Mouse (Mus musculus) mouse trophoblast stem cell (cell line): ENCODE data around the gene Plekhg2.

Experiments
- in situ Hi-C, 2 experiments: fragments of 300-500 bp; cut with MseI, MboI; formaldehyde crosslinking; loops; 2 replicates in 1 of 2; 3 replicates in 1 of 2; pipeline ENCODE4 v1.15.1; 2025

The Plekhg2 gene

DNA sequence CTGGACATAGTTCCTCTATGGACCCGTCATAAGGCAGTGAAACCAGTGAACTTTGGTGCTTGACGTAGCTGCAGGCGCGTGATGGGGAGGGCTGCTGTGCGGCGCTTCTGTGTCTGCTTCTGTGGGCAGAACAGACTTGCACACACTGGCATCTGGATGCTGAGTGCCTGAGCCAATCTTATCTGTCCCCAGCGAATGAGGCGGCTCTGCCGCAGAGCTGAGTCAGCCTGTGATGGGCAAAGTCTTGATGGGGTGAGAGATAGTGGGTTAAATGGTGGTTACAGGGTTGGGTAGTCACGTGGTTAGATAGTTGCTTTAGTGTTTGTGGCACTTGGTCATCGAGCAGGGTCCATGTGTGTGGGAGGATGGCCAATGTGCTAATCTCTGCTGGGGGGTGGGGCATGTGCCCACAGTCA lies 10.6 kb upstream of the Plekhg2 start:
- in situ Hi-C loops: no loop called here

DNA sequence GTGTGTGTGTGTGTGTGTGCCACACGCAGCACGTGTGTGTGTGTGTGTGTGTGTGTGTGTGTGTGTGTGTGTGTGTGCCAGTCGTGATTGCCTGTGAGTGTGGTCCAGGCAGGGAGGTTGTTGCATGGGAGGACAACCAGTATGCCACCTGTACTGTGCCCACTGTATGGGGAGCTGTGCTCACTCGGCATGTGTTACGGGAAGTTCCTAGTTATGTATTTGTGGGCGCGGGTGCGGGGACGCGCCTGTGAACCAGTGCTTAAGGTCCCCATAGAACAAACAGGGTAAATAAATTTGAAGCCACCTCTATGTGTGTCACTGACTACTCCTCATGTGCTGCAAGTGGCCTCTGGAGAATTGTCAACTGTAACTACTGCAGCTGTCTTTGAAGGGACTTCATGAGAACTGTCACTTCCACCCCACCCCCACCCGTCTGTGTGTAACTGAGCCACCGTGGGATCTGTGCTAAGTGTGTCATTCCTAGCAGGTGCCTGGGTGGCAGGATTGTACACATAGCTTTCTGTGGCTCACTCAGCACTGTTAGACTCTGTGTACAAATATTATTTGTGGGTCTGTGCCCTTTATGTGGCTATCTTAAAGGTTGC lies 10.1 kb upstream of the Plekhg2 start:
- in situ Hi-C loops: no loop called here

DNA sequence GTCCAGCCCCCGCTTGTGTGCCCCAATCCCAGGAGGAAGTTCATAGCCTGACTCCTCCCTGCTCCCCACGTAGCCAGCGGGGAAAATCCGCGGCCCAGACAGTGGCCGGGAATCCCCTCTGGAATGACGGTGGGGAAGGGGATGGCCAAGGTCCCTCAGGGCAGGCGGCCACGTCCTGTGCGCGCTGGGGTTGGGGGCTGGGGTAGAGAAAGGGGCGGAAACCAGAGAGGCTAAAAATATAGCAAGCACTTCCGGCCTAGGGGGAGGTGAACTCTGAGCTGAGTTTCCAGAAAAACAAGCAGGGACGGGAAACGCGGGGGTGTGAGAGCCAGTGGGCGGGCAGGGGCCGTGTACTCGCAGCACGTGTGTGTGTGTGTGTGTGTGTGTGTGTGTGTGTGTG lies 9.5 kb upstream of the Plekhg2 start:
- in situ Hi-C loops: no loop called here

DNA sequence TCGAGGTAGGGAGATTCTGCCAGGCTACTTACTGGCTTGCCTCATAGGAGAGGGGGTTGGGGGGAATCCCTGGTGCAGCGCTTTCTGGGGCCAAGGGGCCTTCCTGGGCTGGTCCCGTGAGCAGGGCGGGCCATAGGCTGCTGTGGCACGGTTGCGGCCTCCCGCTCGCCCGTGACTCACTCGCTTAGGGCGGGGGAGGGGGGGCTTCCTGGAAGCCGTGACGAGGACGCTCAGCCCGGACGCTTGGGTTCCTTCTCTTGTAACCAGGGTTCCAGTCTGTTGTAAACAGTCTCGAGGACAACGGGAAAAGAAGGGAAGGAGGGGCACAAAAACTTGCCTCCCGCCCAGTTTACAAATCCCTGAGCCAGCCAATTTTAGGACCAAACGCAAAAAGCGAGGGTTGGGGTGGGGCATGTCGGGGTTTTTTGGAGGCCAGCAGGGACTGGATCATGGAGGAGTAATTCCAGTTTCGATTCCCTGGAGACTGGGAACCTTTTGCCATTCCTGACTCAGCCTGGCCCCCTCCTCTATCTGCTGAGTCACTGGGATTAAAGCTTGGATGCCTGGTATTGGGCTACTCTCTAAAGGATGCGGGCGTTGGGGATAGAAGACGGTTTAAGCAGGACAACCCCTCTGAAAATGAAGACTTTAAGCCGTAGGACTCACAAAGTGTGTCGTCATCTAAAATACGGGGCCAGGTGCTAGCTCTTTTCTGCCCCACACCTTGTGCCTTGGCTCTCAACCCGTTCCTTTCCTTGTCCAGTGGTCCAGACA lies 8.8 kb upstream of the Plekhg2 start:
- in situ Hi-C loops: no loop called here

DNA sequence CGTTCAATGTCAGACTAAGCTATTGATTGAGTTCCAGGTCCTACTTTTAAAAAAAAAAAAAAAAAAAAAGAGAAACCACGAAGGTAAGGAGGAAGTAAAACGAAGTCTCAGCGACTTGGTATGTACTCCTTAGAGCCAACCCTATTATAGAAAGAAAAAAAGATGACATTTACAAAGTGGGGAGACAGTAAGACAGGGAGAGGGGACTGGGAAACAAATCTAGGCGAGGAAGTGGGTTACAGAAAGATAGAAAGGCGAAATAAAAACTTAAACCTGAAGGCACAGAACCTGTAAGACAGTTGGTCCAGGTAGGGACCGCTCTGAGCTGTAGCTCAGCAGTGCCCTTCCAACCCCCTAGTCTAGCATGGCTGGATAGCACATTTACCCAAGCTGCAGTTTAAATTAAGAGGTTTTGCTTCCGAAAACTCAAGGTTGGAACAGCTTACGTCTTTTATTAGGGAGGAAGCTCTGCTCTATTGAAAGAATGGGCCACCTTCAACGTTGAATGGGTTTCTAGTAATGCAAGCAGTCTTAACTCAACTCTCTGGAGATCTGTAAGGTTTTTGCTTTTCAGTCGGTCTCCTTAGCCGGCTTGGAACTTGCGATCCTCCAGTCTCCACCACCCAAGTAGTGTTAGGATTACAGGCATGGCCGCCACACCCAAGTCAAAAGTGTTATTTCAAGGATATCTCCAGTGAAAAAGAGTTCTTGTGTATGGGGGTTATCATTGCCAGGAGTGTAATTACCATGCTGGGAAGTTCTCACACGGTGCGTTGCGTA lies 8.0 kb upstream of the Plekhg2 start, which contains the start of gene Zfp36:
Gene Zfp36 (minus strand): TSS at position 17 of the 780 bp plus-strand sequence.
- in situ Hi-C loops: no loop called here

DNA sequence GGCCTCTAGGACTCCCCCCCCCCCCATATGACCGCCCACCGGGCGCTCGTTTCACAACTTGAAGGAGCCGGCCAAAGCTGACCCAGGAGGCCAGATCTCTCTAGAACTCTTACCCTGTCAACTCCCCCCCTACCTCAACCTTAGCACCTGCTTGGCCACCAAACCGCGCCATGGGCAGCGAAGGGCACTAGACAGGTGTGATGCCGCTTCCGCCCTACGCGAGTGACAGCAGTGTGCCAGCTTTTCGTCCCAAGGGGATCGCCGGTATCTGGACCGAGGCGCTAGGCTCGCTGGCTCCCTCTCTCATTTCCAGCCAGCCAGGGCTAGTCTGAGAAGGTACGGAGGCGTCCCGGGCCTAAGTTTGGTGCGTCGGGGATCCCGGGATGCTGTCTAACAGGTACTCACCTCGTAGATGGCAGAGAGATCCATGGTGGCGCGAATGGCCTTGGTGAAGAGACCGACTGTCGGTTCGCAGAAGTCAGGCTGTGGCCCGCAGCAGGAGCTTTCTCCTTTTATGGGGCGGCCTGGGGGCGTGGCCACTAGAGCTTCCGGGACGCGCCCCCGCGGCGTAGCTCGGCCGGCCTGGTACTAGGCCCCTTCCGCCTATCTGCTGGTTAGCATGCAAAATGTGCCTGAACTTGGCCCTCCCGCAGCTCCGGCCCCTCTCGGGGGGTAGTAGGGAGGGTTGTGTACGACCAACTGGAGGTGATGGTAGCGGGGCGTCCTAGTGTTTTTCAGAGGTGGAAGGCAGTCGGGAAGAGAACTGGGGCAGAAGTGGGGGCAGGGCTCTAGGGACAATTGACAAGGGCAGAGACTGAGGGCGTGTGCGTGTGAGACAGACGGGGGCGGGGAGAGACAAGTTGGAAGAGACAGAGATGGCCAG lies 6.6 kb upstream of the Plekhg2 start:
- in situ Hi-C loops: no loop called here

DNA sequence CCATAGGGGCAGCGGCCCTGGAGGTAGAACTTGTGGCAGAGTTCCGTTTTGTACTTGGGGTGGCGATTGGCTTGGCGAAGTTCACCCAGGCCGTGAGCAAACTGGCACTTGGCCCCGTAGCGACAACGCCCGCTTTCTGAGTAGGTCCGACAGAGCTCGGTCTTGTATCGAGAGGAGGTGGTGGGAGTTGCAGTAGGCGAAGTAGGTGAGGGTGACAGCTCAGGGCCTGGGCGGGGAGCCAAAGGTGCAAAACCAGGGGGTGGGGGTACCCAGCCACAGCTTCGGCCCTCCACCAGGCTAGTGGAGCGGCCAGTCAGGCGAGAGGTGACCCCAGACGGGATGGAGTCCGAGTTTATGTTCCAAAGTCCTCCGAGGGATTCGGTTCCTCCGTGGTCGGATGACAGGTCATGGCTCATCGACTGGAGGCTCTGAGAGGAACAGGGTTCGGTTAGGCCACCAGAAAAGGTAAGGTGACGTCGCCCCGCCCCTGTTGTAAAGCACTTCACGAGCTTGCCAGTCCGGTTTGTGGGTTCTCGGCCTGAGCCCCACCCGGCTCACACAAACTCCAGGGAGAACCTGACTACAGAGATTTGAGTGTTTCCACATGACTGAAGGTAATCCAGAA lies 5.8 kb upstream of the Plekhg2 start:
- in situ Hi-C loops: no loop called here

DNA sequence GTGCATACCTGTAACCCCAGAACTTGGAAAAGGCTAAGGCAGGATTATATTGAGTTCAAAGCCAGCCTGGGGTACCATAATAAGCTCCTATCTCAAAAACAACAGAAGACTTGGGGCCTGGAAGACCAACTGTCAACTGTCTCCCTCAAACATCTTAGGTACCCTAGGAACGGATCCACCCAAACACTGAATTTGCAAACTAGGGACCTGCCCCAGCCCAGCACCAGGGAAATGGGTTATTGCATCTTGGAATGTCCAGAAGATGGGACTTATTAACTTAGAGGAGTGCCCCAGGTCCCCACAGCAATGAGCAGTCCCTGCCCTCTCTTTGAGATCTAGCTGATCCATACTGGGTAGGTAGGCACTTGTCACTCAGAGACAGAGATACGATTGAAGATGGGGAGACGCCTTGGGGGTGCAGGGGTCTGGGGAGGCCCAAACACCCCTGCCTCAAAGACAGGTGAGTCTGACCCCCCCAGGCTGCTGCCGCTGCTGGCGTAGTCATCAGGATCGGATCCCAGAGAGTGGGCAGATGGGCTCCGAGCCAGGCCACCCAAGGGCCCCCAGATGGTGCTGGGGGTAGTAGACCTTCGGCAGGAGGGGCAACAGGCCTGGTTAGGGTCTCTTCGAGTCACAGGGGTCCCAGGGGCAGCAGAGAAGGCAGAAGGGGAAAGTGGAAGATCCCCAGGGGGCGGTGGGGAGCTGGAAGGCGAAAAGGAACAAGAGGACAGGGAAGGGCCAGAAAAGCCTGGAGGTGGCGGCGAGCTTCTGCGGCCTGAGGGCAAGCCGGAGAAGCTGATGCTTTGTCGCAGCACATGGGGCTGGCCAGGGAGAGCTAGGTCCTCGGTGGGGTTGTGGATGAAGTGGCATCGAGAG lies 5.0 kb upstream of the Plekhg2 start:
- in situ Hi-C loops: no loop called here

DNA sequence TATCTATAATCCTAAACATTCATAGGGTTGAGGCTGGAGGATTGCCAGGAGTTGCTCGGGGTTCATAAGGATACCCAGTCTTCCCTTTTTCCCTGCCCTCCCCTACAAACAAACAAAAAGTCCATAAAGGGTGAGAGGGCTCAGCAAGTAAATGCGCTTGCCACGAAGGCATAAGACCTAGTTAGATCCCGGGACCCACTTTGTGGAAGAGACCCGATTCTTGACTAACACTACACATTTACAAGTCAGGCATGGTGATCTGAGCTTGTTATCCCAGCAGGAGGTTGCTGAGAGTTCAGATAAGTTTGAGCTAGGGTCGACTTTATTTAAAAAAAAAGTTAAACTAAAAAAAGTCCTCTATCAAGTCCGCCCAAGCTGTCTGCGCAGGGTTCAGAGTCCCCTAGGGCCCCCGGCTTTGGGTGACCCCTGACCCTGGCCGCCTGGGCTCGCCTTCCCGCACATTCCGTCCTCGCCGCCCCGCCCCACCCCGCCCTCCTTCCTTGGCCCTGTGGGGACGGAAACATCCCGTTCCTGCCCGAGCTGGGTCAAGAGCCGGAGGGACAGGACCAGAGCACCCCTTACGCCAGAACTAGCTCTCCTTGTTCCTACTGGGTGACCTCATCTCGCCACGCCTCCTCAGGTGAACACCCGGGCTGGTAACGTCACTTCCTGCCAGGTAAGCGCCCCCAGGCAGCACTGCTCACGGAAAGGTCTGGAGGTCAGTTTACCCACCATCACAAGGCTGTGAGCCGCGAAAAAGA lies 3.8 kb upstream of the Plekhg2 start:
- in situ Hi-C loops: no loop called here

DNA sequence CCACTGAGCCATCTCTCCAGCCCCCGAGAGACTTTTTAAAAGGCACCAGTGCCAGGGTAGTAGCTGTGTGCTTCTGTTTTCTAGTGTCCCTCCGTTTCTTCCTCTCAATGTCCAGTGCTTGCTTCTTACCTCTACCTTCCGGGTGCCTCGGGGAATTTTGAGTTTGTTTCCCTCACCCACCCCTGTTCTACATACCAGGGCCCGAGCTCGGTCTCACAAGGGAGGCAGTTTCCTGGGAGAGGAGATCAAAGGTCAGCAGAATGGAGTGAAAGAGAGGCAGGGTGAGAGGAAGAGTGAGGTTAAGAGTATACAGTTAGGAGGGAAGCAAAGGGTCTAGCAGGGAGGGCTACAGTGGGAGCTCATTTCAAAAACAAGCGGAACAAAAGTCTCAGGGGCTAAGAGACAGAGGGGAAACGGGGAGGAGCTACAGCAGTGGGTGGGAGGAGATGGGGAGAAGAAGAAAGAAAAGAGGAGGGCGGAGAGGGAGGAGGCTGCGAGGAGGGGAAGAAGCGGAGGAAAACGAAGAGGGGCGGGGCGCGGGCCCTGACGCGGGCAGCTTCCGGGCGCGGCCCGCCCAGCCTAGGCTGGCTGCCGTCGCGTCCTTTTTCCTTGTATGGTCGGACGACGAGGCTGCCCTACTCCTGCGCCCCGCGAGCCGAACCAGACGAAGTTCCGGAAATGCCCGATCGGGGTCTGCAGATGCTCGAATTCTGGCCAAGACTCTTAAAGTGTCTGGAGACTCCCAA lies 3.0 kb upstream of the Plekhg2 start:
- in situ Hi-C loops: no loop called here

DNA sequence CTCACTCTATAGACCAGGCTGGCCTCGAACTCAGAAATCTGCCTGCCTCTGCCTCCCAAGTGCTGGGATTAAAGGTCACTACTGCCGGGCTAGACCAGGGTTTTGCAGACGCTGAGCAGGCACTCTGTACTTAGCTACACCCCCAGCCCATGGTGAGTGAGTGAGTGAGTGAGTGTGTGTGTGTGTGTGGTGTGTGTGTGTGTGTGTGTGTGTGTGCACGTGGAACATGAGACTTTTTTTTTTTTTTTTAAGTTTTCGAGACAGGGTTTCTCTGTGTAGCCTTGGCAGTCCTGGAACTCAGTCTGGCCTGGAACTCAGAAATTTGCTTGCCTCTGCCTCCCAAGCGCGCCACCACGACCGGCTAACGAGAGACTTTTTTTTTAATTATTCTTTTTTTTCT lies 2.2 kb upstream of the Plekhg2 start:
- in situ Hi-C loops: no loop called here

DNA sequence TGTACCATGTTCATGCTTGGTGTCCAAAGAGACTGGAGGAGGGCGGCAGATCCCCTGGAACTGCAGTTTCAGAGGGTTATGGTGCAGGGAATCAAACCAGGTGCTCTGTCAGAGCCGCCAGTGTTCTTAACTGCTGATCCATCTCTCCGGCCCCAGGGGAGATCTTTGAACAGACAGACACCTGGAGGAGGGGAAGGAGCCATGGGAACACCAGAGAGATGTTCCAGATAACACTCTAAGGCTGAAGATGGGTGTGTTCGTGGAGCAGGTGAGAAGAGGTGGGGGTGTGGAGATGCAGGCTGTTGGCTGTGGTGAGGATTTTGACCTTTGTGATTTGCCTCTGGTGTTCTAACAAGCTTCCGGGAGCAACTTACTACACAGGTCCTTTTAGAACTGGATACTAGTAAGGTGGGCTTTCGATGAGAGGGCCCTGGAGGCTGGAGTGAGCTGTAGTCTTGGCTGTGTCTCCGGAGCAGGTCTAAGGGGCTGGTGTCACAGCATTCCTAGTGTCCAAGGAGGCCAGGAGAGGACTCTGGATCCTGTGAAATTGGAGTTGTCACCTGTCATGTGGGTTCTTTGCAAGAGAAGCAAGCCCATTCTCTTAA lies 1.6 kb upstream of the Plekhg2 start:
- in situ Hi-C loops: no loop called here

DNA sequence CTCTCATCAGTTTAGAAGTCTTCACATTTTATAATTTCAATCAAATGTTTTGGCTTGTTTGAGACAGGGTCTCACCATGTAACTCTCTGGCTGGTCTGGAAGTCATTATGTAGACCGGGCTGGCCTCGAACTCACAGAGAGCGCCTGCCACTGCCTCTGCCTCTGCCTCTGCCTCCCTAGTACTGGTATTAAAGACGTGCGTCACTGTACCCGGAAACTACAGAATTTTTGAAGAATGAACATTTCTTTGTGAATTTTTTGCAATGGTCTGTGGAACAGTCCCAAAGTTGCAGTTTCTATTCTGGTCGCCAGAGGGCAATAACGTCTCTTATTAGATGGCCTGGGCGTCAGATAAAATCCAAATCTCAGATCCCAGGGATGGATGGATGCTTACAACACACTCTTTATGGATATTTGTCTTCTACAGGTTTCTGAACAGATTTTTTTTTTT lies 757 bp upstream of the Plekhg2 start:
- in situ Hi-C loops: no loop called here

DNA sequence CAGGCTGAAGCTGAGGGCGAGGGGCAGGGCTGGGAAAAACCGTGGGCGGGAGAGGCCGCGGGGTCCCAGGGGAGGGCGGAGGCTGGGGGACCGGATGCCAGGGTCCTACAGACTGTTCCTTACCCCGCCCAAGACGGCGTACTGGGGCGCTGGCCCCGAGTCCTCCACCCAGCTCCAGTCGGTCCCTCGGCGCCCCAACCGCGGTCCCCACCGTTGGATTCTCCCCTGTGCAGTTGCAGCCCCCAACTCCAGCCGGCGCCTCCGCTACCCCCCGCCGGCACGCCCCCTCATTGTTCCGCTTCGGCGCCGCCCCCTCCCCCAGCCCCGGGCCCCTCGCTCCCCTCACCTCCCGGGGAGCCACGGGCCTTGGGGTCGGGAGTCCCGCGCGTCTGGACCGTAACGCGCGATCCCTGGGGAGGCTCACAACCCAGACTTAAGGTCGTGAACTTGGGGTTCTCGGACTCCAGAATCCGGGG lies 847 bp downstream of the Plekhg2 start:
- in situ Hi-C loops: no loop called here

DNA sequence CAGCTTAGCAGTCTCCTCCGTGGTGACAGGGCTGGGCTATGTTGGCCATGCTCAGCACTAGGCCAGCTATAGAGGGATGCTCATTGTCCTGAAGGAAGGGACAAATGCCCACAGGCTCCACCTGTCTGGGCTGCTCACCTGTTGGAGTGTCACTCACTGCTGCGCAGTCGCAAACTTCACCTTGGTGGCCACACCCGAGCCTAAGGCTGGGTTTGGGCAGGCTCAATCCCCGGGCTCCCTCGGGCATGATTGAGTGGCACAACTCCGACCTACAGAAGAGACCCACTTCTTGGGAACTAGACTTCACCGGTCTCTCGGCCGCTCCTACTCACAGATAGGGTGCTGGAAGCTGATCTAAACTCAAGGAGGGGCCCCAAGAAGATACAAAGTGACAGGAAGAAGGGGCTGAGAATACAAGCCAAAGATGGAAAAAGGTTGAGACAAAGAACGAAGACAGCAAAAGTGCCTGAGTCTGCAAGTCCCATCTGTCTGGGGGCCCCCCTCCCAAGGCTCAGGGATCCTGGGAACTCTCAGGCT lies 1.4 kb downstream of the Plekhg2 start:
- in situ Hi-C loops: no loop called here

DNA sequence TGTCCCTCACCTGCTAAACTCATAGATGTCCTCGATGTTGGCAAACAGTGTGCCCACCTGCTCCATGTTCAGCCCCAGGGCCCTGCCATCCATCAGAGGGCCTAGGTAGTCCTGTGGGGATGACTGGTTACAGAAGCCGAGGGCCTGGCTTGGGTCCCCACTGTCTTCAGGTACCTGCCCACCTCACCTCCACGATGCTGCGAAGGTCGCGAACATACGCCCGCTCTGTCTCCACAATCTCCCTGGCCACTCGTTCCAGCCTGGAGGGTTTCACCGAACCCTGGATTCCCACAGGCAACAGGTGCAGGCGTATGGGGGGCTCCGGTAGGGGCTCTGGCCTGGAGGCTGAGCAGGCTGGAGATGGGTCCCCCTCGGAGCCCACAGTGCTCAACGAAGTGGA lies 2.3 kb downstream of the Plekhg2 start:
- in situ Hi-C loops: no loop called here

DNA sequence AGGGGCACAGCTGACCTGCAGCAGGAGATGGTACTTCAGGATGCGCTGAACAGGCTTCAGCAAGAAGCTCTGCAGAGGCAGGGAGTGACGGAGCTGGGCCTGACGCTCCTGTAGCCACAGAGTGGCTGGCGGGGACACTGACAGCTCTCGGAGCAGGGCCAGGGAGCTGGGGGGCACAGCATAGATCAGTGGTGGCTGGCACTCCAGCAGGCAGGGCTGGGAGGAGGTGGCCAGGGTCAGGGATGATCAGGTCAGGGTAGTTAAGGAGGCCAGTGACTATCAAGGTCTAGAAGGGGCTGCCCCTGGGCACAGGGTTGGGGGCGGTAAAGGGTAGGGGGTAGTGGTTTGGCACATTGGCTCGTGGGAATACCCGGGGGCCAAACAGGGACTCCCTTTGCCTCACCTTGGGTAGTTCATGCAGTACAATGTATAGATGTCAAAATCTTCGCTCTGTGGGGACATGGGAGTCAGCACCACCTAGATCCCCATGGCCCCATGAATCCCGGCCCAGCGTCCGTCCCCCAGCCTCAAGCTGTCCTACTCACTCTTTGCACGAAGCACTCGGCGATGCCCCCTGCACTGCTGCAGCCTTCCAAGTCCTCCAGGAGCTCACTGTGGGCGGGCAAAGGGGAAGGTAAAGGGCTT lies 4.0 kb downstream of the Plekhg2 start:
- in situ Hi-C loops: no loop called here
